Mouse (Mus musculus) embryonic facial prominence, embryonic 10.5 days (tissue): ENCODE results near the gene Dvl2. TPM values are rescaled to one million over a fixed set of nuclear protein-coding genes. Genes with fewer than 3 reads are reported as not detected.

Source experiments
- DNase-seq: peaks from one replicate; pipeline ENCODE4 v3.0.0-alpha.2; 2017; ENCODE audit warnings: low spot score
- H3K27ac ChIP-seq: fragments of 300-500 bp; sonication (generic); replicated peaks from 2 replicates; pipeline ENCODE4 v1.5.1; 2016; ENCODE audit warnings: mild to moderate bottlenecking
- H3K27me3 ChIP-seq: fragments of 300-500 bp; sonication (generic); replicated peaks from 2 replicates; pipeline ENCODE4 v1.6.1; 2016; ENCODE audit warnings: low read depth, mild to moderate bottlenecking; ENCODE audit not compliant: poor library complexity, severe bottlenecking
- H3K36me3 ChIP-seq: fragments of 300-500 bp; sonication (generic); replicated peaks from 2 replicates; pipeline ENCODE4 v1.6.1; 2016; ENCODE audit warnings: mild to moderate bottlenecking, moderate library complexity
- H3K4me1 ChIP-seq: fragments of 300-500 bp; sonication (generic); 2 replicates; pipeline ENCODE4 v1.6.1; 2016
- H3K4me3 ChIP-seq: fragments of 300-500 bp; sonication (generic); 2 replicates; pipeline ENCODE4 v1.5.1; 2016; ENCODE audit warnings: mild to moderate bottlenecking, moderate library complexity
- H3K9me3 ChIP-seq: fragments of 300-500 bp; sonication (generic); 2 replicates; pipeline ENCODE4 v1.6.1; 2016; ENCODE audit warnings: mild to moderate bottlenecking
- WGBS: fragments of 180-500 bp; shearing (Covaris S2); methylation state at CpG from one replicate; pipeline ENCODE4 v1.1.7; 2016; 5-methylcytosine and 5-hydroxymethylcytosine counted together
- polyA plus RNA-seq: library from polyadenylated mRNA; unstranded; fragments of >200 nt; fragmentation: Nextera tagmentation; extraction: Ambion mirVana; gene quantifications from 2 replicates; pipeline ENCODE4 v1.2.1, GENCODE M21; 2016

The Dvl2 gene
- polyA plus RNA-seq, 1 experiment from 2014 or later = 59.0 TPM

- H3K4me3 ChIP-seq = peak overlapping the region; percentile 56
- peaks cover 19% of the 10 kb centered on the region for H3K4me1 ChIP-seq
- peak overlapping the region; percentile 76 for H3K27ac ChIP-seq
- peaks cover 44% of the 10 kb centered on the region for H3K36me3 ChIP-seq
- WGBS = 39% methylated on average over 17 of the region's 17 CpGs
- no peak for DNase-seq
- peaks cover 68% of the 10 kb centered on the region for H3K27me3 ChIP-seq
- H3K9me3 ChIP-seq = no peaks in the 10 kb centered on the region
Measured at GRCm38 (mm10) chr11:69966860-69967517, 33.4 kb upstream of the Dvl2 start.

- Histone ChIP-seq H3K4me3 (no peak overlapping the region), H3K27me3 (peaks cover 50% of the 10 kb centered on the region), H3K36me3 (peaks cover 62% of the 10 kb centered on the region), H3K27ac (no peak overlapping the region), H3K9me3 (no peaks in the 10 kb centered on the region), H3K4me1 (peaks cover 19% of the 10 kb centered on the region)
- 89% methylated on average over 4 of the region's 4 CpGs for WGBS
- DNase-seq = no peak
Measured at GRCm38 (mm10) chr11:69968793-69969192, 31.6 kb upstream of the Dvl2 start.

- 84% methylated on average over 6 of the region's 6 CpGs for WGBS
- Histone ChIP-seq H3K36me3 (peaks cover 76% of the 10 kb centered on the region), H3K27me3 (peaks cover 36% of the 10 kb centered on the region), H3K4me3 (no peak overlapping the region), H3K9me3 (no peaks in the 10 kb centered on the region), H3K27ac (no peak overlapping the region), H3K4me1 (peaks cover 17% of the 10 kb centered on the region)
- no peak for DNase-seq
Measured at GRCm38 (mm10) chr11:69970222-69970621, 30.2 kb upstream of the Dvl2 start.

- Histone ChIP-seq H3K27ac (no peak overlapping the region), H3K36me3 (peaks cover 81% of the 10 kb centered on the region), H3K27me3 (peaks cover 30% of the 10 kb centered on the region), H3K4me3 (no peak overlapping the region), H3K4me1 (peaks cover 13% of the 10 kb centered on the region), H3K9me3 (no peaks in the 10 kb centered on the region)
- no peak for DNase-seq
- WGBS = 83% methylated on average over 3 of the region's 3 CpGs
Measured at GRCm38 (mm10) chr11:69970775-69971174, 29.6 kb upstream of the Dvl2 start.

GRCm38 (mm10) chr11:69974907-69975306 is 25.5 kb upstream of the Dvl2 start:
- peaks cover 87% of the 10 kb centered on the region for H3K36me3 ChIP-seq

GRCm38 (mm10) chr11:69976271-69976670 is 24.1 kb upstream of the Dvl2 start:
- whole genome bisulfite sequencing = 85% methylated on average over 4 of the region's 4 CpGs
- no peak for DNase-seq
- Histone ChIP-seq H3K9me3 (no peaks in the 10 kb centered on the region), H3K4me1 (peaks cover 11% of the 10 kb centered on the region), H3K4me3 (no peak overlapping the region), H3K27ac (no peak overlapping the region), H3K36me3 (peaks cover 77% of the 10 kb centered on the region), H3K27me3 (no peaks in the 10 kb centered on the region)

More at GRCm38 (mm10) chr11:69974907-69975306, 25.5 kb upstream of the Dvl2 start:
- peaks cover 11% of the 10 kb centered on the region for H3K4me1 ChIP-seq
- DNase-seq = no peak
- no peaks in the 10 kb centered on the region for H3K27me3 ChIP-seq
- H3K27ac ChIP-seq = no peak overlapping the region
- H3K4me3 ChIP-seq = no peak overlapping the region
- no peaks in the 10 kb centered on the region for H3K9me3 ChIP-seq
- 97% methylated on average over 2 of the region's 2 CpGs for WGBS

- WGBS = 4% methylated on average over 16 of the region's 16 CpGs
- H3K36me3 ChIP-seq = peaks cover 62% of the 10 kb centered on the region
Measured at GRCm38 (mm10) chr11:69979827-69980195, 20.6 kb upstream of the Dvl2 start.

GRCm38 (mm10) chr11:69980196-69981140 is 19.9 kb upstream of the Dvl2 start:
- WGBS = under 1% methylated on average over 59 of the region's 60 CpGs

More at GRCm38 (mm10) chr11:69979827-69980195, 20.6 kb upstream of the Dvl2 start:
- Histone ChIP-seq H3K4me1 (peaks cover 32% of the 10 kb centered on the region), H3K27ac (peak overlapping the region; percentile 99), H3K27me3 (no peaks in the 10 kb centered on the region), H3K9me3 (no peaks in the 10 kb centered on the region), H3K4me3 (peak overlapping the region; percentile 84)
- DNase-seq = no peak

GRCm38 (mm10) chr11:69981141-69981762 is 19.1 kb upstream of the Dvl2 start, which contains the start of gene Ctdnep1:
Gene Ctdnep1, plus strand, starts transcription at chr11:69981156.
- DNase-seq = no peak
- Histone ChIP-seq H3K27me3 (no peaks in the 10 kb centered on the region), H3K4me1 (peaks cover 32% of the 10 kb centered on the region), H3K27ac (peak within 1 kb of the TSS; percentile 99), H3K4me3 (peak within 1 kb of the TSS; percentile 84), H3K9me3 (no peaks in the 10 kb centered on the region), H3K36me3 (peaks cover 62% of the 10 kb centered on the region)
- WGBS = under 1% methylated on average over 43 of the region's 43 CpGs

More at GRCm38 (mm10) chr11:69980196-69981140, 19.9 kb upstream of the Dvl2 start:
- H3K4me3 ChIP-seq = peak overlapping the region; percentile 84
- no peaks in the 10 kb centered on the region for H3K9me3 ChIP-seq
- peak; percentile 100 for DNase-seq
- H3K4me1 ChIP-seq = peaks cover 32% of the 10 kb centered on the region
- H3K27ac ChIP-seq = peak overlapping the region; percentile 99
- H3K27me3 ChIP-seq = no peaks in the 10 kb centered on the region
- peaks cover 62% of the 10 kb centered on the region for H3K36me3 ChIP-seq

GRCm38 (mm10) chr11:69982225-69982624 is 18.2 kb upstream of the Dvl2 start, which contains the start of gene Elp5:
Gene Elp5, minus strand, starts transcription at chr11:69982517.
- no peak for DNase-seq
- Histone ChIP-seq H3K27me3 (no peaks in the 10 kb centered on the region), H3K4me1 (peaks cover 32% of the 10 kb centered on the region), H3K4me3 (peak within 1 kb of the TSS; percentile 84), H3K9me3 (no peaks in the 10 kb centered on the region), H3K36me3 (peaks cover 62% of the 10 kb centered on the region), H3K27ac (peak within 1 kb of the TSS; percentile 99)
- WGBS = 64% methylated on average over 8 of the region's 8 CpGs

- DNase-seq = no peak
- Histone ChIP-seq H3K9me3 (no peaks in the 10 kb centered on the region), H3K4me3 (peak overlapping the region; percentile 84), H3K4me1 (peaks cover 32% of the 10 kb centered on the region), H3K36me3 (peaks cover 62% of the 10 kb centered on the region), H3K27me3 (no peaks in the 10 kb centered on the region), H3K27ac (peak overlapping the region; percentile 99)
- 33% methylated on average over 5 of the region's 5 CpGs for WGBS
Measured at GRCm38 (mm10) chr11:69982877-69983276, 17.5 kb upstream of the Dvl2 start.

- H3K27me3 ChIP-seq = no peaks in the 10 kb centered on the region
- H3K4me3 ChIP-seq = peak overlapping the region; percentile 84
- H3K9me3 ChIP-seq = no peaks in the 10 kb centered on the region
- 88% methylated on average over 4 of the region's 4 CpGs for WGBS
- peaks cover 32% of the 10 kb centered on the region for H3K4me1 ChIP-seq
- H3K27ac ChIP-seq = peak overlapping the region; percentile 99
- DNase-seq = no peak
- peaks cover 62% of the 10 kb centered on the region for H3K36me3 ChIP-seq
Measured at GRCm38 (mm10) chr11:69983377-69983776, 17.0 kb upstream of the Dvl2 start.
